Mouse (Mus musculus) liver, embryonic 16.5 days (tissue): Measurements from ENCODE around the gene Cask. TPM values are rescaled to one million over a fixed set of nuclear protein-coding genes. Genes with fewer than 3 reads are reported as not detected.
A peak's percentile ranks its signal among the peaks of the same experiment; 100 is the strongest.

Source experiments
- ATAC-seq: fragments of 200-750 bp; cut with Nextera tagmentation; 2 replicates; pipeline ENCODE4 v1.8.0; 2017; ENCODE audit warnings: low read depth, mild to moderate bottlenecking, moderate number of reproducible peaks, moderate library complexity
- H3K27ac ChIP-seq: fragments of 300-500 bp; sonication (generic); 2 replicates; pipeline ENCODE4 v1.5.1; 2014; ENCODE audit warnings: mild to moderate bottlenecking, low read length
- H3K27me3 ChIP-seq: fragments of 300-500 bp; sonication (generic); 2 replicates; pipeline ENCODE4 v1.6.1; 2014; ENCODE audit warnings: low read depth, low read length, mixed read lengths; ENCODE audit not compliant: control insufficient read depth, insufficient read depth
- H3K36me3 ChIP-seq: fragments of 300-500 bp; sonication (generic); 2 replicates; pipeline ENCODE4 v1.6.1; 2014; ENCODE audit warnings: mild to moderate bottlenecking; ENCODE audit not compliant: control insufficient read depth, insufficient read depth
- H3K4me1 ChIP-seq: fragments of 300-500 bp; sonication (generic); 2 replicates; pipeline ENCODE4 v1.6.1; 2014; ENCODE audit warnings: low read depth, low read length, mixed read lengths; ENCODE audit not compliant: control insufficient read depth
- H3K4me2 ChIP-seq: fragments of 300-500 bp; sonication (generic); 2 replicates; pipeline ENCODE4 v1.6.1; 2014; ENCODE audit warnings: low read depth, low read length, mixed read lengths
- H3K4me3 ChIP-seq: fragments of 300-500 bp; sonication (generic); 2 replicates; pipeline ENCODE4 v1.5.1; 2014; ENCODE audit warnings: low read depth, mild to moderate bottlenecking, low read length
- H3K9ac ChIP-seq: fragments of 300-500 bp; sonication (generic); 2 replicates; pipeline ENCODE4 v1.6.1; 2014; ENCODE audit warnings: low read depth, low read length
- H3K9me3 ChIP-seq: fragments of 300-500 bp; sonication (generic); replicated peaks from 2 replicates; pipeline ENCODE4 v1.6.1; 2016; ENCODE audit warnings: low read length; ENCODE audit not compliant: control insufficient read depth
- WGBS: fragments of 180-500 bp; shearing (Covaris S2); extraction: QIAGEN DNeasy Blood & Tissue Kit; methylation state at CpG from one replicate; pipeline ENCODE4 v1.1.7; 2014; ENCODE audit not compliant: insufficient replicate concordance; 5-methylcytosine and 5-hydroxymethylcytosine counted together
- polyA plus RNA-seq: library from polyadenylated mRNA; unstranded; fragments of >200 nt; fragmentation: Nextera tagmentation; extraction: Ambion mirVana; gene quantifications from 2 replicates; pipeline ENCODE4 v1.2.1, GENCODE M21; 2015

Cask gene
- polyA plus RNA-seq, 1 experiment from 2014 or later: 1.4 TPM

DNA sequence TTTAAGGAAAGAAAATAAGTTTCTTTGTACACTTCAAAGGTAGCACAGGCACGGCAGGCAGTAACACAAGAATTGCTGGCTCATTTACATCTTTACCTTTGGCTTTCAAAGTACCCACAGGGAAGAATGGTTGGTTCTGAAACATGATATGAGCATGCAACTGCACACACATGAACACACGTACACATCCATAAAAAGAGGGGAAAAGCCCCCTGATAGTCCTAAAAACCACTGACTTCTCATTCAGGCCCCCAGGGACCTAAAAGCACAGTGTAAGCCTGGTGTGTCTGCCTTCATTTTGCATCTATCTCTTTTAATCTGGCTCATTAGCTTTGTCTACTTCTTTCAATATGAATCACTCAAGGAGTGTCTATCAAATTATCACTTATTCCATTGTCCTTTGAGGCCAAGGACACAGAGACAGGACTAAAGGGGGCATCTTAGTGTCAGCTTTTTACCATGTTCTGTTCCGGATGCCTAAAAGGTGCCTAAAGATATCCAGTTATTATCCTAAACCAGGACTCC is 192.5 kb downstream of the Cask start:
- 57% methylated on average over 3 of the region's 3 CpGs for WGBS
- no peak for ATAC-seq

DNA sequence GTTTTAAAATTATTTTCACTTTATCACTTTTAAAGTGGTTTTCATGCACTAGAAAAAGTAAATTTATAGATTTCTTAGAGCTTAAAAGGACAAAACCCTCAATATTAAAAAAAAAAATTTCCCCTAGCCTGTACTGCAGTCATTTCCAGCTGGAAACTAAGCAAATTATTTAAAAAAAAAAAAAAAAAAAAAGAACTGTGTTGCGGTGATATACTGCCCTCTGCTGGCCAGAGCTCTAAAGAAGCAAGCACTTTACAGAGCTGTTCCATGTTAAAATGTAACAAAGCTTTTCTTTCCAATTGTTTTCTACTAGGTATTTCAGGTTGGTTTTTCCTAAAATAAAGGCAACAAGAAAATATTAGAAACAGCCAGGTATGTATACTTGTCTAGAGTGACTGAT is 194.4 kb downstream of the Cask start:
- no peaks in the 10 kb centered on the region for H3K36me3 ChIP-seq
- 6% methylated on average over 1 of the region's 1 CpGs for WGBS
- ATAC-seq: no peak

More for the DNA sequence above, 192.5 kb downstream of the Cask start:
- Histone ChIP-seq H3K27me3 (no peaks in the 10 kb centered on the region), H3K36me3 (no peaks in the 10 kb centered on the region), H3K27ac (no peak overlapping the region), H3K9ac (no peak overlapping the region), H3K4me3 (no peak overlapping the region), H3K4me1 (no peaks in the 10 kb centered on the region), H3K4me2 (no peak overlapping the region), H3K9me3 (no peaks in the 10 kb centered on the region)

DNA sequence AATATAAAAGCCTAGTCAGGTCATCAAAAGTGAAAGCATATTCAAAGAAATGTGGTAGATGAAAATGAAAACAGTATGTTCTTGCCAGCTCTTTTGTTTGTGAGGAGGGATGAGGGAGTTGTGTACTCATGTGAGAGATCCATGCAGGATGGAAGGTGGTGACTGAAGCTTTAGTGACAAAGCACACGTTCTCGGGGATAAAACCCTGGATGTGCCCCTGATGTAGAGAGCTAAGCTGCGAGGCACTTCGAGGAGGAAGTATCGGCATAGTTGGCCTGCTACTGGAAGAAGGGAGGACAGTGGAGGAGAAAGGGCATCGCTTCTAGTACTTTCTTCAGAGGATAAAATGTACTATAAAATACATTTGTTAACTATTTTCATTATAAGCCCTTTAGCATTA is 195.3 kb downstream of the Cask start:
- Histone ChIP-seq H3K4me3 (peak overlapping the region; percentile 15; the same call in 1 of the 2 replicates), H3K4me1 (no peaks in the 10 kb centered on the region; the same call in 1 of the 2 replicates), H3K27ac (peak overlapping the region; percentile 44), H3K9ac (peak overlapping the region; percentile 20; the same call in 1 of the 2 replicates), H3K4me2 (peak overlapping the region; percentile 37), H3K36me3 (no peaks in the 10 kb centered on the region), H3K9me3 (no peaks in the 10 kb centered on the region), H3K27me3 (no peaks in the 10 kb centered on the region)
- no peak for ATAC-seq
- WGBS: 48% methylated on average over 6 of the region's 6 CpGs

More for the DNA sequence above, 194.4 kb downstream of the Cask start:
- no peaks in the 10 kb centered on the region for H3K9me3 ChIP-seq
- no peak overlapping the region for H3K27ac ChIP-seq
- no peak overlapping the region for H3K4me3 ChIP-seq
- no peak overlapping the region for H3K4me2 ChIP-seq
- H3K9ac ChIP-seq: no peak overlapping the region
- H3K27me3 ChIP-seq: no peaks in the 10 kb centered on the region
- H3K4me1 ChIP-seq: no peaks in the 10 kb centered on the region; the same call in 1 of the 2 replicates

DNA sequence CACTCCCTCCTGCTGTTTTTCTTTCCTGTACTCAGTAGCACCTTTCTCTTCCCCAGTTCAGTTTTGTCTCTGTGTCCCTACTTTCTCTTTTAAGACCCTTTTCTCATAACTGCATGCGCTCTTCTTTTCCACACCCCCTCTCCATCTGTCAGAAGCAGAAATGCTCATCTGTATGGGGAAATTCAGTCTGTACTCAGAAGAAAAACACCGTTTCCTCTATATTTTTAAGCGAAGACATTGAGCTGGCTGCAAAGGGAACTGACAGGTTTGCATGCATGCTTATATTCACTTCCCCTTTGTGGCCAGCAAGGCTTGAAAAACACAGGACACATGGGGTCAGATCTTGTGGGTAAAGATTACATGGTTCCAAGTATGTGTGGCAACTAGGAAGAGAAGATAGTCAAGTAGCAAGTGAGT is 196.2 kb downstream of the Cask start:
- Histone ChIP-seq H3K27ac (peak overlapping the region; percentile 50; the same call in 1 of the 2 replicates), H3K36me3 (no peaks in the 10 kb centered on the region), H3K4me2 (no peak overlapping the region), H3K4me3 (no peak overlapping the region), H3K9me3 (no peaks in the 10 kb centered on the region), H3K4me1 (no peaks in the 10 kb centered on the region; the same call in 1 of the 2 replicates), H3K27me3 (no peaks in the 10 kb centered on the region), H3K9ac (no peak overlapping the region)
- WGBS: 28% methylated on average over 3 of the region's 3 CpGs
- no peak for ATAC-seq

DNA sequence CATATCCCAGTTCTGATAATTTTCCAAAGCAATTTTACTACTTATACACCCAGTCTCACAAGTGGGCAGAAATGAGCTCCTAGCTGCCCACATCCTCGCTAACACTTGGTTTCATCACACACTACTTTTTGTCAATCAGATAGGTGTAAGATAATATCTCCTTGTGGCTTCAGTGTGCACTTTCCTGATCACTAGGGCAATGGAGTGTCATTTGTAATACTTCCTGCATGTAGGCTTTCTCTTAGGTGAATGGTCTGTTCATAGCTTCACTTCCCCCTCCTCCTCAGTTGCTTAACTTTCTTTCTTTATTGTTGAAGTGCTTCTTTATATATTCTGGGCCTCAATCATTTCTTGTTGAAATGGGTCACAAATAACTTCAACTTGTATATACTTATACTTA is 198.9 kb downstream of the Cask start:
- H3K27ac ChIP-seq: no peak overlapping the region
- no peak for ATAC-seq
- no peak overlapping the region for H3K4me2 ChIP-seq
- no peaks in the 10 kb centered on the region for H3K27me3 ChIP-seq
- 58% methylated on average over 1 of the region's 1 CpGs for WGBS
- H3K36me3 ChIP-seq: no peaks in the 10 kb centered on the region
- no peak overlapping the region for H3K4me3 ChIP-seq
- H3K4me1 ChIP-seq: no peaks in the 10 kb centered on the region; the same call in 1 of the 2 replicates
- no peak overlapping the region for H3K9ac ChIP-seq
- no peaks in the 10 kb centered on the region for H3K9me3 ChIP-seq

DNA sequence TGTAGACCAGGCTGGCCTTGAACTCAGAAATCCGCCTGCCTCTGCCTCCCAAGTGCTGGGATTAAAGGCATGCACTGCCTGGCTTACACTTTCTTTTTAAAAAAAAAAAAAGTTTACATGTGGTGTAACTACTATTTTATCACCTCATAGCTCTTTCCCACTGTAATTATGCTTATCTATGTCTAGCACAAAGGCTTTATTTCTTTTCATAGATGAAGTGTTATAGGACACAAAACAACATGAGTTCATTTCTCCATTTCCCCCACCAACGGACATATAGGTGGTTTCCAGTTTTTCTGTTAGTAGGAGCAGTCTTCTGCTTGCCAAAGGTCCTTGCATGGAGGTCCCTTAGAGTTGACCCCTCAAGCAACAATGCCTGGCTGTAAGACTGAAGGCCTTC is 199.3 kb downstream of the Cask start:
- Histone ChIP-seq H3K4me2 (no peak overlapping the region), H3K27me3 (no peaks in the 10 kb centered on the region), H3K27ac (no peak overlapping the region), H3K4me3 (no peak overlapping the region), H3K36me3 (no peaks in the 10 kb centered on the region), H3K9ac (no peak overlapping the region), H3K4me1 (no peaks in the 10 kb centered on the region; the same call in 1 of the 2 replicates), H3K9me3 (no peaks in the 10 kb centered on the region)
- ATAC-seq: no peak
- 28% methylated on average over 2 of the region's 2 CpGs for WGBS

DNA sequence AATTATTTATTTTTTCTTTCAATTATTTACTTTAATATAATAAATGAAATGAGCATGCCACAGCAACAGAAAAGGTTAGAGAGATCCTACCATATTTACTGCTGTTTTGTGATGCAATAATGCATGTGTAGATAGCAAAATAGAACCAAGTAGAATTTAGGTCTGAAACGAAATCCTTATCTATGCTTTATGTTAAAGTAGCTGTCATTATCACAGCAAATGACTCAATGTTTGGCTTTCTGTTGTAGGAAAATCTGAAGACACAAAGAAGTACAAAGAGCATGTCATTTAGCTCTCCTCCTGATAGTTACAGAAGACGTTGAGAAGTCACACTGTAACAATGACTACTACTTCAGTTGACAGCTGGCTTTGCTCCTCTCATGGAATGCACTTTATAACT is 212.3 kb downstream of the Cask start:
- no peak overlapping the region for H3K4me2 ChIP-seq
- no peaks in the 10 kb centered on the region for H3K9me3 ChIP-seq
- 30% methylated on average over 2 of the region's 2 CpGs for WGBS
- H3K9ac ChIP-seq: no peak overlapping the region
- ATAC-seq: no peak
- H3K4me1 ChIP-seq: no peaks in the 10 kb centered on the region
- H3K27me3 ChIP-seq: no peaks in the 10 kb centered on the region
- no peaks in the 10 kb centered on the region for H3K36me3 ChIP-seq
- H3K4me3 ChIP-seq: no peak overlapping the region
- H3K27ac ChIP-seq: no peak overlapping the region

DNA sequence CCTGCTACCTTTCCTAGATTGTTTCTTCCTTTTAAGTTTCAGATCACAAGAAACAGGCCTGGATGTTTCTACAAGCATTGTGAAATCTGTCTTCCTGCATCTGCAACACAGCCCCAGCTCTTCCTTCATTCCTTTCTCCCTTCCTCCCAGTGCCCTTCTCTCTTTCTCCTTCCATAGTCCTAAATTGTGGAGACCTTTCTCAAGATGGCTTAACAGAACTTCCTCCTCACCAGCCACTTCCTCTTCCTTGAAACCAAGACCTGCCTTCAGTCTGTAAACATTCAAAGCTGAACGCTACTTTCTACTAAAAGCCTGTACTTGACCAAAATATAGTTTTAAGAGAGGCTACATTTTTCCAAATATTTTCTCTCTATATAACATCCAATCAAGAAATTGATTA is 214.8 kb downstream of the Cask start:
- no peak overlapping the region for H3K4me2 ChIP-seq
- H3K27me3 ChIP-seq: no peaks in the 10 kb centered on the region
- no peaks in the 10 kb centered on the region for H3K36me3 ChIP-seq
- H3K4me3 ChIP-seq: no peak overlapping the region
- no peak overlapping the region for H3K9ac ChIP-seq
- no peak overlapping the region for H3K27ac ChIP-seq
- no peaks in the 10 kb centered on the region for H3K4me1 ChIP-seq
- H3K9me3 ChIP-seq: no peaks in the 10 kb centered on the region
- no peak for ATAC-seq
- WGBS: 42% methylated on average over 1 of the region's 1 CpGs

DNA sequence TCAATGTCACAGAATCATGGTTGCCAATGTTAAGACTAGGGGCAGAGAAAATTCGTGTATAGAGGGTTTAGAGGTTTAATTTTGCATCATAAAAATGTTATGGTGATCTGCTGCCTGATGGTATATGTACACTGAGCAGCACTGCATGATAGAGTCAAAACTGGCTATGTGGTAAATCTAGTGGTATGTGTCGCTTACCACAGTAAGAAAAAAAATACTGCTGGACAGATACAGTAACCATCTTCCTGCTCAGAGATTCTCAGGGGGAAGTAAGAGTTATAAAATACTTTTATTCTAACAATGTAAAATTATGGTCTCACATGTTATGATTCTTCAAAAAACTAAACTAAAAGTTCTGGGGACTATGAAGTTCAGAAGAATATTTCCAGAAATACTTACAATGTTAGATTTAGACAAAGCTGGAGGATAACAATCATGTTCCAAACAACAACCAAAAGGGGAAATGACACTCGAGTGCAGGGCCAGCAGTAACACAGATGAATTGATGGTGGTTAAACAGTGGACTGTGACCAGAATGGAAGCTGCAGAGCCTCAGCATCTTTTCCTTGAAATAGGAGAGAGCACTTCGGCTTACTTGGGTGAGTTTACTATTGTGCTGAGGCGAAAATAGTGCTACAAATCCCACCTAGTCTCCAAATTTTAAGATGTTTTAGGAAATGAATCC is 219.4 kb downstream of the Cask start, which contains the start of gene Gpr34:
Gene Gpr34, plus strand, starts transcription at position 491 of the 685 bp plus-strand sequence.
- Histone ChIP-seq H3K4me1 (no peaks in the 10 kb centered on the region), H3K4me3 (no peak within 1 kb of the TSS), H3K27me3 (no peaks in the 10 kb centered on the region), H3K9ac (no peak within 1 kb of the TSS), H3K4me2 (no peak within 1 kb of the TSS), H3K27ac (no peak within 1 kb of the TSS), H3K9me3 (no peaks in the 10 kb centered on the region), H3K36me3 (no peaks in the 10 kb centered on the region)
- ATAC-seq: no peak
- 27% methylated on average over 5 of the region's 5 CpGs for WGBS
